In genomic region chr17:57047406-57047805, GRCm38 (mm10) we compare ENCODE assay signal across 14 mouse cellular contexts. TPM values are rescaled to one million over a fixed set of nuclear protein-coding genes. Genes with fewer than 3 reads are reported as not detected.
A peak's percentile ranks its signal among the peaks of the same experiment; 100 is the strongest.
DNase-seq lines count a peak whose midpoint lies in the region; ATAC-seq lines count a peak whose summit lies in the region.
"Had no signal": no experiment of that assay in that cellular context is flagged by ENCODE, and none has a peak within 500 bp of the region (broad histone marks: within the 10 kb centered on the region; RNA-seq: fewer than 3 reads in every experiment).

No protein-coding gene starts in this region.

- DNase-seq in forebrain, embryonic 11.5 days (ENCODE audit: low spot score) = no peak
- DNase-seq in kidney, postnatal 10 days = peak; percentile 30
- DNase-seq in kidney, adult 8-10 months = no peak
- DNase-seq in right cerebral cortex, postnatal 14 days = peak; percentile 36
- DNase-seq in right cerebral cortex, adult 2 months (ENCODE audit: low spot score in 2 of 2) = no peak
- peak; percentile 73 for DNase-seq in testis, postnatal 10 days (ENCODE audit: low spot score)
- no peak for DNase-seq in layer of hippocampus, adult 11-12 months (ENCODE audit: low spot score)
- DNase-seq: cerebellum, adult 9-11 months; right cerebral cortex, adult 18-20 months had no signal

- no peaks in the 10 kb centered on the region for H3K36me3 ChIP-seq in forebrain, embryonic 11.5 days (ENCODE audit: control insufficient read depth, insufficient read depth, low read length)
- peaks cover 36% of the 10 kb centered on the region for H3K36me3 ChIP-seq in forebrain, embryonic 15.5 days

- ATAC-seq in forebrain, embryonic 11.5 days (replicated peaks; ENCODE audit: low FRiP score) = peak; percentile 64; the same call in 1 of the 2 replicates
- no peak; the same call in 1 of the 2 replicates for ATAC-seq in forebrain, embryonic 15.5 days (replicated peaks)

- H3K9me3 ChIP-seq in forebrain, embryonic 11.5 days (ENCODE audit: control insufficient read depth, low read length) = no peaks in the 10 kb centered on the region
- H3K9me3 ChIP-seq in forebrain, embryonic 15.5 days = no peaks in the 10 kb centered on the region
- H3K9me3 ChIP-seq: limb, embryonic 12.5 days had no signal

- no peak overlapping the region for H3K4me3 ChIP-seq in forebrain, embryonic 11.5 days (ENCODE audit: low read depth, low read length)
- no peak overlapping the region for H3K4me3 ChIP-seq in forebrain, embryonic 15.5 days
- H3K4me3 ChIP-seq: erythroblast, embryonic 14.5 days; limb, embryonic 12.5 days had no signal

- no peaks in the 10 kb centered on the region for H3K4me1 ChIP-seq in forebrain, embryonic 11.5 days (replicated peaks; ENCODE audit: control insufficient read depth, insufficient read depth, low read length)
- no peaks in the 10 kb centered on the region; the same call in 1 of the 2 replicates for H3K4me1 ChIP-seq in forebrain, embryonic 15.5 days
- H3K4me1 ChIP-seq: limb, embryonic 12.5 days had no signal

- H3K27me3 ChIP-seq in forebrain, embryonic 11.5 days (ENCODE audit: control insufficient read depth, insufficient read depth, low read length) = no peaks in the 10 kb centered on the region
- no peaks in the 10 kb centered on the region for H3K27me3 ChIP-seq in forebrain, embryonic 15.5 days
- H3K27me3 ChIP-seq: limb, embryonic 12.5 days had no signal

- H3K4me2 ChIP-seq in forebrain, embryonic 11.5 days (ENCODE audit: low read depth, low read length, severe bottlenecking) = no peak overlapping the region
- H3K4me2 ChIP-seq in forebrain, embryonic 15.5 days (replicated peaks) = no peak overlapping the region
- H3K4me2 ChIP-seq: limb, embryonic 12.5 days had no signal

- H3K27ac ChIP-seq in forebrain, embryonic 11.5 days (ENCODE audit: low read depth, low read length) = no peak overlapping the region
- H3K27ac ChIP-seq in forebrain, embryonic 15.5 days (replicated peaks) = no peak overlapping the region
- H3K27ac ChIP-seq: limb, embryonic 12.5 days had no signal

- WGBS in forebrain, embryonic 11.5 days = 43% methylated on average over 5 of the region's 5 CpGs
- WGBS in forebrain, embryonic 15.5 days = 44% methylated on average over 5 of the region's 5 CpGs

- no peak overlapping the region for H3K9ac ChIP-seq in forebrain, embryonic 11.5 days (ENCODE audit: low read length)
- H3K9ac ChIP-seq in forebrain, embryonic 15.5 days (replicated peaks) = no peak overlapping the region
- H3K9ac ChIP-seq: limb, embryonic 12.5 days had no signal

RNA-seq across cellular contexts. Expression of gene Slc25a41, which starts 6.0 kb away (rescaled TPM):
- not detected in 2 replicates for polyA plus RNA-seq in forebrain, embryonic 11.5 days (2014; fragmentation: Nextera tagmentation; extraction: Ambion mirVana)
- polyA plus RNA-seq in forebrain, embryonic 15.5 days (2015; fragmentation: Nextera tagmentation; extraction: Ambion mirVana) = not detected in 2 replicates
- polyA plus RNA-seq: C2C12; erythroblast, embryonic 14.5 days; large intestine, adult 2 months had no signal

RNA-seq across cellular contexts. Expression of gene Crb3, which starts 11.5 kb away (rescaled TPM):
- polyA plus RNA-seq in forebrain, embryonic 11.5 days (2014; fragmentation: Nextera tagmentation; extraction: Ambion mirVana) = 1.5 and 1.9 TPM in 2 replicates
- 1.3 and 2.0 TPM in 2 replicates for polyA plus RNA-seq in forebrain, embryonic 15.5 days (2015; fragmentation: Nextera tagmentation; extraction: Ambion mirVana)
- polyA plus RNA-seq: C2C12 had no signal

RNA-seq across cellular contexts. Expression of gene Slc25a23, which starts 12.3 kb away (rescaled TPM):
- 19.9 and 21.5 TPM in 2 replicates for polyA plus RNA-seq in forebrain, embryonic 11.5 days (2014; fragmentation: Nextera tagmentation; extraction: Ambion mirVana)
- 27.6 and 29.1 TPM in 2 replicates for polyA plus RNA-seq in forebrain, embryonic 15.5 days (2015; fragmentation: Nextera tagmentation; extraction: Ambion mirVana)

RNA-seq across cellular contexts. Expression of gene Khsrp, which starts 16.1 kb away (rescaled TPM):
- polyA plus RNA-seq in forebrain, embryonic 11.5 days (2014; fragmentation: Nextera tagmentation; extraction: Ambion mirVana) = 62.9 and 67.6 TPM in 2 replicates
- polyA plus RNA-seq in forebrain, embryonic 15.5 days (2015; fragmentation: Nextera tagmentation; extraction: Ambion mirVana) = 35.2 and 37.0 TPM in 2 replicates

RNA-seq across cellular contexts. Expression of gene Dennd1c, which starts 30.9 kb away (rescaled TPM):
- polyA plus RNA-seq in forebrain, embryonic 11.5 days (2014; fragmentation: Nextera tagmentation; extraction: Ambion mirVana) = 4.6 and 5.7 TPM in 2 replicates
- polyA plus RNA-seq in forebrain, embryonic 15.5 days (2015; fragmentation: Nextera tagmentation; extraction: Ambion mirVana) = 3.9 and 4.4 TPM in 2 replicates
- polyA plus RNA-seq: C2C12 had no signal

Comparison
In these comparisons a context has a peak if more than half of its experiments do, and no peak if none do; other contexts are left out.
1. DNase-seq: peak in kidney, postnatal 10 days (single experiment), right cerebral cortex, postnatal 14 days (single experiment) and testis, postnatal 10 days (single experiment); none in forebrain, embryonic 11.5 days (single experiment), kidney, adult 8-10 months (0 of 2), right cerebral cortex, adult 2 months (0 of 2) and layer of hippocampus, adult 11-12 months (single experiment).